Mouse (Mus musculus): ENCODE measurements at regions not wholly inside any gene's neighbourhood (a gene's known extent, or its start where the extent isn't known, plus 50 kb on each side); places are given as distances from the start of the nearest gene placed in this dataset.

GRCm38 (mm10) chr5:46139024-46139423 lies 281.6 kb upstream of the Lcorl start:
- no peaks in the 10 kb centered on the region for H3K27me3 ChIP-seq (ENCODE audit: control insufficient read depth, insufficient read depth, low read length)
- H3K9me3 ChIP-seq (ENCODE audit: control insufficient read depth, low read length): no peaks in the 10 kb centered on the region
- 77% methylated on average over 2 of the region's 2 CpGs for WGBS
- H3K27ac ChIP-seq (ENCODE audit: low read depth, low read length): no peak overlapping the region
- no peaks in the 10 kb centered on the region for H3K36me3 ChIP-seq (ENCODE audit: control insufficient read depth, insufficient read depth, low read length)
- no peaks in the 10 kb centered on the region; the same call in 1 of the 2 replicates for H3K4me1 ChIP-seq (ENCODE audit: control insufficient read depth, insufficient read depth, low read length)
- DNase-seq (ENCODE audit: low spot score, missing footprints) (no peak), ATAC-seq (ENCODE audit: low FRiP score) (no peak)
- H3K9ac ChIP-seq (ENCODE audit: low read length): no peak overlapping the region
- H3K4me2 ChIP-seq: no peak overlapping the region
- no peak overlapping the region for H3K4me3 ChIP-seq (ENCODE audit: low read depth, low read length)

GRCm38 (mm10) chr5:46137695-46138094 lies 280.3 kb upstream of the Lcorl start:
- ATAC-seq (ENCODE audit: low FRiP score) (peak; percentile 76; the same call in 1 of the 2 replicates), DNase-seq (ENCODE audit: low spot score, missing footprints) (no peak)
- H3K4me3 ChIP-seq (ENCODE audit: low read depth, low read length): no peak overlapping the region
- 34% methylated on average over 3 of the region's 3 CpGs for WGBS
- no peak overlapping the region for H3K27ac ChIP-seq (ENCODE audit: low read depth, low read length)
- no peak overlapping the region for H3K4me2 ChIP-seq
- no peak overlapping the region for H3K9ac ChIP-seq (ENCODE audit: low read length)
- H3K36me3 ChIP-seq (ENCODE audit: control insufficient read depth, insufficient read depth, low read length): no peaks in the 10 kb centered on the region
- no peaks in the 10 kb centered on the region for H3K9me3 ChIP-seq (ENCODE audit: control insufficient read depth, low read length)
- no peaks in the 10 kb centered on the region; the same call in 1 of the 2 replicates for H3K4me1 ChIP-seq (ENCODE audit: control insufficient read depth, insufficient read depth, low read length)
- H3K27me3 ChIP-seq (ENCODE audit: control insufficient read depth, insufficient read depth, low read length): no peaks in the 10 kb centered on the region

GRCm38 (mm10) chr5:46108020-46108419 lies 250.6 kb upstream of the Lcorl start:
- no peak overlapping the region for H3K4me3 ChIP-seq (ENCODE audit: low read depth, low read length)
- no peaks in the 10 kb centered on the region for H3K27me3 ChIP-seq (ENCODE audit: control insufficient read depth, insufficient read depth, low read length)
- H3K4me2 ChIP-seq: no peak overlapping the region
- DNase-seq (ENCODE audit: low spot score, missing footprints): no peak
- no peaks in the 10 kb centered on the region for H3K9me3 ChIP-seq (ENCODE audit: control insufficient read depth, low read length)
- H3K27ac ChIP-seq (ENCODE audit: low read depth, low read length): no peak overlapping the region
- WGBS: 87% methylated on average over 4 of the region's 4 CpGs
- ATAC-seq (ENCODE audit: low FRiP score): no peak
- H3K9ac ChIP-seq (ENCODE audit: low read length): no peak overlapping the region
- no peaks in the 10 kb centered on the region for H3K4me1 ChIP-seq (ENCODE audit: control insufficient read depth, insufficient read depth, low read length)
- no peaks in the 10 kb centered on the region for H3K36me3 ChIP-seq (ENCODE audit: control insufficient read depth, insufficient read depth, low read length)

- Histone ChIP-seq H3K4me1 (ENCODE audit: control insufficient read depth, insufficient read depth, low read length) (no peaks in the 10 kb centered on the region), H3K27ac (ENCODE audit: low read depth, low read length) (no peak overlapping the region), H3K9ac (ENCODE audit: low read length) (no peak overlapping the region), H3K27me3 (ENCODE audit: control insufficient read depth, insufficient read depth, low read length) (no peaks in the 10 kb centered on the region), H3K36me3 (ENCODE audit: control insufficient read depth, insufficient read depth, low read length) (no peaks in the 10 kb centered on the region), H3K9me3 (ENCODE audit: control insufficient read depth, low read length) (no peaks in the 10 kb centered on the region), H3K4me2 (no peak overlapping the region), H3K4me3 (ENCODE audit: low read depth, low read length) (no peak overlapping the region)
- 80% methylated on average over 4 of the region's 4 CpGs for WGBS
- DNase-seq (ENCODE audit: low spot score, missing footprints) (no peak), ATAC-seq (ENCODE audit: low FRiP score) (no peak)
Observed at GRCm38 (mm10) chr5:46103350-46103749, 245.9 kb upstream of the Lcorl start.

- no peaks in the 10 kb centered on the region for H3K36me3 ChIP-seq (ENCODE audit: control insufficient read depth, insufficient read depth, low read length)
- H3K4me1 ChIP-seq (ENCODE audit: control insufficient read depth, insufficient read depth, low read length): no peaks in the 10 kb centered on the region
- no peak overlapping the region for H3K9ac ChIP-seq (ENCODE audit: low read length)
- H3K9me3 ChIP-seq (ENCODE audit: control insufficient read depth, low read length): no peaks in the 10 kb centered on the region
- H3K27me3 ChIP-seq (ENCODE audit: control insufficient read depth, insufficient read depth, low read length): no peaks in the 10 kb centered on the region
- H3K4me3 ChIP-seq (ENCODE audit: low read depth, low read length): no peak overlapping the region
- no peak for ATAC-seq (ENCODE audit: low FRiP score)
- no peak overlapping the region for H3K27ac ChIP-seq (ENCODE audit: low read depth, low read length)
- DNase-seq (ENCODE audit: low spot score, missing footprints): no peak
- no peak overlapping the region for H3K4me2 ChIP-seq
- 88% methylated on average over 5 of the region's 5 CpGs for WGBS
Observed at GRCm38 (mm10) chr5:46092549-46092948, 235.1 kb upstream of the Lcorl start.

GRCm38 (mm10) chr5:46086885-46087284 lies 229.5 kb upstream of the Lcorl start:
- DNase-seq (ENCODE audit: low spot score, missing footprints): no peak
- Histone ChIP-seq H3K4me1 (ENCODE audit: control insufficient read depth, insufficient read depth, low read length) (no peaks in the 10 kb centered on the region), H3K4me2 (no peak overlapping the region), H3K9ac (ENCODE audit: low read length) (no peak overlapping the region), H3K4me3 (ENCODE audit: low read depth, low read length) (no peak overlapping the region), H3K9me3 (ENCODE audit: control insufficient read depth, low read length) (no peaks in the 10 kb centered on the region), H3K27me3 (ENCODE audit: control insufficient read depth, insufficient read depth, low read length) (no peaks in the 10 kb centered on the region), H3K36me3 (ENCODE audit: control insufficient read depth, insufficient read depth, low read length) (no peaks in the 10 kb centered on the region), H3K27ac (ENCODE audit: low read depth, low read length) (no peak overlapping the region)
- ATAC-seq (ENCODE audit: low FRiP score): no peak
- WGBS: 93% methylated on average over 1 of the region's 1 CpGs

- Histone ChIP-seq H3K4me2 (no peak overlapping the region), H3K9ac (ENCODE audit: low read length) (no peak overlapping the region), H3K9me3 (ENCODE audit: control insufficient read depth, low read length) (no peaks in the 10 kb centered on the region), H3K27ac (ENCODE audit: low read depth, low read length) (no peak overlapping the region), H3K27me3 (ENCODE audit: control insufficient read depth, insufficient read depth, low read length) (no peaks in the 10 kb centered on the region), H3K4me1 (ENCODE audit: control insufficient read depth, insufficient read depth, low read length) (no peaks in the 10 kb centered on the region), H3K4me3 (ENCODE audit: low read depth, low read length) (no peak overlapping the region), H3K36me3 (ENCODE audit: control insufficient read depth, insufficient read depth, low read length) (no peaks in the 10 kb centered on the region)
- 82% methylated on average over 2 of the region's 2 CpGs for WGBS
- ATAC-seq (ENCODE audit: low FRiP score) (no peak), DNase-seq (ENCODE audit: low spot score, missing footprints) (no peak)
Observed at GRCm38 (mm10) chr5:46083293-46083692, 225.9 kb upstream of the Lcorl start.

GRCm38 (mm10) chr5:46073744-46074143 lies 216.3 kb upstream of the Lcorl start:
- DNase-seq (ENCODE audit: low spot score, missing footprints) (no peak), ATAC-seq (ENCODE audit: low FRiP score) (no peak)
- Histone ChIP-seq H3K27me3 (ENCODE audit: control insufficient read depth, insufficient read depth, low read length) (no peaks in the 10 kb centered on the region), H3K4me1 (ENCODE audit: control insufficient read depth, insufficient read depth, low read length) (peaks cover 4% of the 10 kb centered on the region; the same call in 1 of the 2 replicates), H3K9ac (ENCODE audit: low read length) (no peak overlapping the region), H3K4me2 (no peak overlapping the region), H3K9me3 (ENCODE audit: control insufficient read depth, low read length) (no peaks in the 10 kb centered on the region), H3K27ac (ENCODE audit: low read depth, low read length) (no peak overlapping the region), H3K36me3 (ENCODE audit: control insufficient read depth, insufficient read depth, low read length) (no peaks in the 10 kb centered on the region), H3K4me3 (ENCODE audit: low read depth, low read length) (no peak overlapping the region)
- 93% methylated on average over 1 of the region's 1 CpGs for WGBS

GRCm38 (mm10) chr5:46073136-46073535 lies 215.7 kb upstream of the Lcorl start:
- Histone ChIP-seq H3K4me3 (ENCODE audit: low read depth, low read length) (no peak overlapping the region), H3K36me3 (ENCODE audit: control insufficient read depth, insufficient read depth, low read length) (no peaks in the 10 kb centered on the region), H3K9me3 (ENCODE audit: control insufficient read depth, low read length) (no peaks in the 10 kb centered on the region), H3K27ac (ENCODE audit: low read depth, low read length) (no peak overlapping the region), H3K4me1 (ENCODE audit: control insufficient read depth, insufficient read depth, low read length) (peaks cover 4% of the 10 kb centered on the region; the same call in 1 of the 2 replicates), H3K4me2 (no peak overlapping the region), H3K27me3 (ENCODE audit: control insufficient read depth, insufficient read depth, low read length) (no peaks in the 10 kb centered on the region), H3K9ac (ENCODE audit: low read length) (no peak overlapping the region)
- ATAC-seq (ENCODE audit: low FRiP score): no peak
- WGBS: 82% methylated on average over 4 of the region's 4 CpGs
- no peak for DNase-seq (ENCODE audit: low spot score, missing footprints)

- Histone ChIP-seq H3K27ac (ENCODE audit: low read depth, low read length) (no peak overlapping the region), H3K9ac (ENCODE audit: low read length) (no peak overlapping the region), H3K4me2 (no peak overlapping the region), H3K4me1 (ENCODE audit: control insufficient read depth, insufficient read depth, low read length) (no peaks in the 10 kb centered on the region), H3K4me3 (ENCODE audit: low read depth, low read length) (no peak overlapping the region), H3K9me3 (ENCODE audit: control insufficient read depth, low read length) (no peaks in the 10 kb centered on the region), H3K27me3 (ENCODE audit: control insufficient read depth, insufficient read depth, low read length) (no peaks in the 10 kb centered on the region), H3K36me3 (ENCODE audit: control insufficient read depth, insufficient read depth, low read length) (no peaks in the 10 kb centered on the region)
- 86% methylated on average over 3 of the region's 3 CpGs for WGBS
- no peak for DNase-seq (ENCODE audit: low spot score, missing footprints)
- ATAC-seq (ENCODE audit: low FRiP score): no peak
Observed at GRCm38 (mm10) chr5:46059910-46060309, 202.5 kb upstream of the Lcorl start.
